Mouse (Mus musculus): ENCODE measurements around the gene Gm49396. TPM values are rescaled to one million over a fixed set of nuclear protein-coding genes. Genes with fewer than 3 reads are reported as not detected.

The Gm49396 gene
- 13.0 and 15.1 TPM in 2 replicates for polyA plus RNA-seq (2015; fragmentation: Nextera tagmentation; extraction: Ambion mirVana)

- no peaks in the 10 kb centered on the region for H3K27me3 ChIP-seq
- WGBS, result under 1% methylated on average over 45 of the region's 45 CpGs
- peaks cover 28% of the 10 kb centered on the region for H3K4me1 ChIP-seq
These were observed at the start of gene Gm49396, which contains the start of the genes U2af1l4 and Psenen for GRCm38 (mm10) chr7:30563117-30563905. Gene Gm49396, plus strand, starts transcription at chr7:30563344. Gene U2af1l4, plus strand, starts transcription at chr7:30563301. Gene Psenen, minus strand, starts transcription at chr7:30563627.

GRCm38 (mm10) chr7:30515003-30515760 is 48.0 kb upstream of the Gm49396 start:
- no peaks in the 10 kb centered on the region for H3K36me3 ChIP-seq
- H3K4me1 ChIP-seq, result no peaks in the 10 kb centered on the region
- H3K27me3 ChIP-seq, result no peaks in the 10 kb centered on the region
- no peak overlapping the region for H3K9ac ChIP-seq
- H3K4me2 ChIP-seq, result no peak overlapping the region
- WGBS, result 56% methylated on average over 24 of the region's 24 CpGs
- no peak overlapping the region for H3K4me3 ChIP-seq
- ATAC-seq (ENCODE audit: borderline replicate concordance, extremely low read depth, low FRiP score, low TSS enrichment), result no peak
- no peak overlapping the region for H3K27ac ChIP-seq
- H3K9me3 ChIP-seq, result no peaks in the 10 kb centered on the region

More at GRCm38 (mm10) chr7:30563117-30563905, at the start of gene Gm49396, which contains the start of the genes U2af1l4 and Psenen:
- peak within 1 kb of the TSS; percentile 91 for H3K4me3 ChIP-seq
- no peaks in the 10 kb centered on the region for H3K9me3 ChIP-seq
- ATAC-seq (ENCODE audit: borderline replicate concordance, extremely low read depth, low FRiP score, low TSS enrichment), result peak; percentile 88
- peak within 1 kb of the TSS; percentile 98 for H3K27ac ChIP-seq
- peak within 1 kb of the TSS; percentile 88 for H3K9ac ChIP-seq
- H3K4me2 ChIP-seq, result peak within 1 kb of the TSS; percentile 79
- peaks cover 29% of the 10 kb centered on the region for H3K36me3 ChIP-seq

- WGBS, result 25% methylated on average over 8 of the region's 8 CpGs
- H3K27me3 ChIP-seq, result no peaks in the 10 kb centered on the region
- H3K4me1 ChIP-seq, result no peaks in the 10 kb centered on the region
- ATAC-seq (ENCODE audit: borderline replicate concordance, extremely low read depth, low FRiP score, low TSS enrichment), result no peak
- no peak overlapping the region for H3K4me2 ChIP-seq
- H3K9me3 ChIP-seq, result no peaks in the 10 kb centered on the region
- H3K27ac ChIP-seq, result no peak overlapping the region
- H3K4me3 ChIP-seq, result no peak overlapping the region
- H3K9ac ChIP-seq, result no peak overlapping the region
- peaks cover 1% of the 10 kb centered on the region; the same call in 1 of the 2 replicates for H3K36me3 ChIP-seq
These were observed 44.8 kb upstream of the Gm49396 start for GRCm38 (mm10) chr7:30518325-30518724.

- H3K9ac ChIP-seq, result no peak overlapping the region
- no peak overlapping the region for H3K4me2 ChIP-seq
- H3K27ac ChIP-seq, result no peak overlapping the region
- WGBS, result 72% methylated on average over 4 of the region's 4 CpGs
- H3K27me3 ChIP-seq, result no peaks in the 10 kb centered on the region
- H3K4me1 ChIP-seq, result no peaks in the 10 kb centered on the region
- no peak overlapping the region for H3K4me3 ChIP-seq
- 0 out of 2 replicates have a peak, but pooled peaks have one; percentile 32 for ATAC-seq (ENCODE audit: borderline replicate concordance, extremely low read depth, low FRiP score, low TSS enrichment)
- peaks cover 14% of the 10 kb centered on the region for H3K36me3 ChIP-seq
- no peaks in the 10 kb centered on the region for H3K9me3 ChIP-seq
These were observed 42.7 kb upstream of the Gm49396 start for GRCm38 (mm10) chr7:30520396-30520795.

- Histone ChIP-seq H3K4me2 (no peak overlapping the region), H3K4me1 (peaks cover 1% of the 10 kb centered on the region), H3K4me3 (no peak overlapping the region), H3K36me3 (peaks cover 14% of the 10 kb centered on the region), H3K9me3 (no peaks in the 10 kb centered on the region), H3K27me3 (no peaks in the 10 kb centered on the region), H3K9ac (no peak overlapping the region), H3K27ac (no peak overlapping the region)
- WGBS, result 74% methylated on average over 5 of the region's 5 CpGs
- ATAC-seq (ENCODE audit: borderline replicate concordance, extremely low read depth, low FRiP score, low TSS enrichment), result no peak
These were observed 42.3 kb upstream of the Gm49396 start for GRCm38 (mm10) chr7:30520856-30521255.

- Histone ChIP-seq H3K27ac (no peak overlapping the region), H3K4me2 (no peak overlapping the region), H3K9me3 (no peaks in the 10 kb centered on the region), H3K27me3 (no peaks in the 10 kb centered on the region), H3K36me3 (peaks cover 24% of the 10 kb centered on the region), H3K4me3 (no peak overlapping the region), H3K4me1 (peaks cover 12% of the 10 kb centered on the region), H3K9ac (no peak overlapping the region)
- 76% methylated on average over 10 of the region's 10 CpGs for WGBS
- ATAC-seq (ENCODE audit: borderline replicate concordance, extremely low read depth, low FRiP score, low TSS enrichment), result no peak
These were observed 40.3 kb upstream of the Gm49396 start for GRCm38 (mm10) chr7:30522871-30523270.

GRCm38 (mm10) chr7:30524487-30524886 is 38.7 kb upstream of the Gm49396 start:
- Histone ChIP-seq H3K4me3 (no peak overlapping the region), H3K4me2 (no peak overlapping the region), H3K27ac (no peak overlapping the region), H3K27me3 (no peaks in the 10 kb centered on the region), H3K36me3 (peaks cover 39% of the 10 kb centered on the region), H3K9me3 (no peaks in the 10 kb centered on the region), H3K9ac (no peak overlapping the region), H3K4me1 (peaks cover 12% of the 10 kb centered on the region)
- no peak for ATAC-seq (ENCODE audit: borderline replicate concordance, extremely low read depth, low FRiP score, low TSS enrichment)
- WGBS, result 83% methylated on average over 6 of the region's 6 CpGs

GRCm38 (mm10) chr7:30525954-30526353 is 37.2 kb upstream of the Gm49396 start:
- H3K27ac ChIP-seq, result peak overlapping the region; percentile 35
- no peaks in the 10 kb centered on the region for H3K9me3 ChIP-seq
- H3K4me3 ChIP-seq, result no peak overlapping the region
- peaks cover 50% of the 10 kb centered on the region for H3K36me3 ChIP-seq
- H3K27me3 ChIP-seq, result no peaks in the 10 kb centered on the region
- H3K4me2 ChIP-seq, result peak overlapping the region; percentile 26
- ATAC-seq (ENCODE audit: borderline replicate concordance, extremely low read depth, low FRiP score, low TSS enrichment), result 0 out of 2 replicates have a peak, but pooled peaks have one; percentile 23
- WGBS, result 19% methylated on average over 10 of the region's 10 CpGs
- H3K4me1 ChIP-seq, result peaks cover 12% of the 10 kb centered on the region
- no peak overlapping the region for H3K9ac ChIP-seq

DNA sequence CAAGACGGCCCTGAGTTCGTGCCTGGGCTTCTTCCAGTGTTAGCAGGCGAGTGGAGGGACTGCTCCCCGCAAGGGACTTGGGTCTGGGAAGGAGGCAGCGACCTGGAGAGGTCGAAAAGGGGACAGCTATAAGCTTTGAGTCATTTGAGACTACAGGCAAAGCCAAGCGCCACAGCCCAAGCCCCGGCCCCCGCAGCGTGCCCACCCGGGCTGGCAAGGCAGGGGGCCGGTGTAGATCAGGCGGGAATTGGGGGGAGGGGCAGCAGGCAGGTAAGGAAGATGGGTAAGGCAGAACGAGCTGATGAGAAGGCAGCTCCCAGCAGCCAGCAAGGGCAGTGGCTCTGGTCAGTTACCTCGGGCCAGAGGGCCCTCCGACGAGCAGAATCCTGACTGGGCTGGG is 36.7 kb upstream of the Gm49396 start:
- peak overlapping the region; percentile 26 for H3K4me2 ChIP-seq
- H3K4me3 ChIP-seq, result no peak overlapping the region
- no peaks in the 10 kb centered on the region for H3K9me3 ChIP-seq
- no peak for ATAC-seq (ENCODE audit: borderline replicate concordance, extremely low read depth, low FRiP score, low TSS enrichment)
- H3K36me3 ChIP-seq, result peaks cover 53% of the 10 kb centered on the region
- no peak overlapping the region for H3K9ac ChIP-seq
- peak overlapping the region; percentile 35 for H3K27ac ChIP-seq
- peaks cover 12% of the 10 kb centered on the region for H3K4me1 ChIP-seq
- 31% methylated on average over 17 of the region's 17 CpGs for WGBS
- no peaks in the 10 kb centered on the region for H3K27me3 ChIP-seq

DNA sequence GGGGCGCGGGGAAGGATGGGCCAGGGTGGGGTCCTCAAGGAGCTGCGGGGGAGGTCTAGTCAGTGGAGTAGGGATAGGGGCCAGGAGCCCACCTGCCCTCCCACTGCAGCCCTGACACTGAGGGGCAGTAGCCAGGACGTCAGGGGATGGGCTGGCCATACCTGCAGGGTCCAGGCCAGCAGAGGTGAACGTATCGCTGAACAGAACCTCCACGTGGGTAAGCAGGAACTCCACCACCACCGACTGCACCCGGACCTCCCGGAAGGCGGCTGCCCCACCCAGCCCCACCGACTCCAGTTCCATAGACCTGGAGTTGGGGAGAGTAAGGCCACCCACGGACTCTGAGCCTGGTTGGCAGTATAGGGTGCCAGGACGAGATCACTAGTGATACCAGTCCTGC is 36.2 kb upstream of the Gm49396 start:
- H3K9me3 ChIP-seq, result no peaks in the 10 kb centered on the region
- H3K27me3 ChIP-seq, result no peaks in the 10 kb centered on the region
- 0 out of 2 replicates have a peak, but pooled peaks have one; percentile 2 for ATAC-seq (ENCODE audit: borderline replicate concordance, extremely low read depth, low FRiP score, low TSS enrichment)
- no peak overlapping the region for H3K4me3 ChIP-seq
- peaks cover 58% of the 10 kb centered on the region for H3K36me3 ChIP-seq
- H3K9ac ChIP-seq, result no peak overlapping the region
- H3K4me2 ChIP-seq, result 0 out of 2 replicates have a peak overlapping the region, but pooled peaks have one; percentile 26
- WGBS, result 82% methylated on average over 14 of the region's 14 CpGs
- no peak overlapping the region for H3K27ac ChIP-seq
- H3K4me1 ChIP-seq, result peaks cover 12% of the 10 kb centered on the region

- Histone ChIP-seq H3K36me3 (peaks cover 50% of the 10 kb centered on the region), H3K4me3 (no peak overlapping the region), H3K27me3 (no peaks in the 10 kb centered on the region), H3K4me2 (no peak overlapping the region), H3K4me1 (peaks cover 36% of the 10 kb centered on the region), H3K27ac (no peak overlapping the region), H3K9me3 (no peaks in the 10 kb centered on the region), H3K9ac (no peak overlapping the region)
- 83% methylated on average over 9 of the region's 9 CpGs for WGBS
- no peak for ATAC-seq (ENCODE audit: borderline replicate concordance, extremely low read depth, low FRiP score, low TSS enrichment)
These were observed 31.8 kb upstream of the Gm49396 start for GRCm38 (mm10) chr7:30531291-30531815.
